Mouse (Mus musculus) limb, embryonic 14.5 days (tissue): ENCODE measurements around the gene Sh2d3c. TPM values are rescaled to one million over a fixed set of nuclear protein-coding genes. Genes with fewer than 3 reads are reported as not detected.

Source experiments
- ATAC-seq: fragments of 200-750 bp; cut with Nextera tagmentation; 2 replicates; pipeline ENCODE4 v1.8.0; 2017; ENCODE audit warnings: low read depth, moderate number of reproducible peaks, moderate TSS enrichment; ENCODE audit not compliant: low FRiP score
- DNase-seq: peaks from one replicate; pipeline ENCODE4 v3.0.0-alpha.2; 2015; ENCODE audit warnings: low spot score
- H3K27ac ChIP-seq: fragments of 300-500 bp; sonication (generic); replicated peaks from 2 replicates; pipeline ENCODE4 v1.5.1; 2014; ENCODE audit warnings: low read depth, mild to moderate bottlenecking, low read length, moderate library complexity, mixed read lengths
- H3K27me3 ChIP-seq: fragments of 300-500 bp; sonication (generic); 2 replicates; pipeline ENCODE4 v1.6.1; 2014; ENCODE audit warnings: low read length, mixed read lengths; ENCODE audit not compliant: control insufficient read depth, insufficient read depth
- H3K36me3 ChIP-seq: fragments of 300-500 bp; sonication (generic); 2 replicates; pipeline ENCODE4 v1.6.1; 2014; ENCODE audit warnings: mild to moderate bottlenecking, low read length, moderate library complexity, mixed read lengths; ENCODE audit not compliant: control insufficient read depth, insufficient read depth
- H3K4me1 ChIP-seq: fragments of 300-500 bp; sonication (generic); 2 replicates; pipeline ENCODE4 v1.6.1; 2014; ENCODE audit warnings: antibody characterized with exemption, low read length, mixed read lengths; ENCODE audit not compliant: control insufficient read depth, insufficient read depth
- H3K4me2 ChIP-seq: fragments of 300-500 bp; sonication (generic); replicated peaks from 2 replicates; pipeline ENCODE4 v1.6.1; 2014; ENCODE audit warnings: low read depth, mild to moderate bottlenecking, low read length, moderate library complexity; ENCODE audit not compliant: severe bottlenecking
- H3K4me3 ChIP-seq: fragments of 300-500 bp; sonication (generic); replicated peaks from 2 replicates; pipeline ENCODE4 v1.5.1; 2014; ENCODE audit warnings: low read length
- H3K9ac ChIP-seq: fragments of 300-500 bp; sonication (generic); 2 replicates; pipeline ENCODE4 v1.6.1; 2014; ENCODE audit warnings: mild to moderate bottlenecking, low read depth, low read length, moderate library complexity; ENCODE audit not compliant: severe bottlenecking
- H3K9me3 ChIP-seq: fragments of 300-500 bp; sonication (generic); 2 replicates; pipeline ENCODE4 v1.6.1; 2016; ENCODE audit warnings: low read length; ENCODE audit not compliant: control insufficient read depth
- POLR2A ChIP-seq: fragments of 200-500 bp; IDR thresholded peaks from 2 replicates; pipeline ENCODE4 v1.8.0; 2012; ENCODE audit warnings: inconsistent platforms, mild to moderate bottlenecking, moderate library complexity, borderline replicate concordance; ENCODE audit not compliant: insufficient read depth, insufficient read length; ENCODE audit errors: extremely low read depth
- WGBS: fragments of 180-500 bp; shearing (Covaris S2); extraction: QIAGEN DNeasy Blood & Tissue Kit; methylation state at CpG from one replicate; pipeline ENCODE4 v1.1.7; 2014; 5-methylcytosine and 5-hydroxymethylcytosine counted together
- polyA plus RNA-seq, 2 experiments: library from polyadenylated mRNA; depleted of rRNA in 1 of 2; stranded (reverse) in 1 of 2; unstranded in 1 of 2; fragments of >200 nt; fragmentation: Nextera tagmentation in 1 of 2; extraction: Ambion mirVana in 1 of 2; gene quantifications; 2 replicates each; pipeline versions ENCODE4 v1.2.1 to v1.2.3; 2012 to 2014

Gene Sh2d3c
- polyA plus RNA-seq, 2 experiments, result 18.5 to 36.8 TPM

- ATAC-seq (no peak), DNase-seq (no peak)
- 93% methylated on average over 3 of the region's 3 CpGs for WGBS
- Histone ChIP-seq H3K36me3 (no peaks in the 10 kb centered on the region), H3K27me3 (no peaks in the 10 kb centered on the region), H3K4me3 (no peak overlapping the region), H3K4me2 (no peak overlapping the region), H3K9me3 (no peaks in the 10 kb centered on the region), H3K27ac (no peak overlapping the region), H3K9ac (no peak overlapping the region), H3K4me1 (peaks cover 9% of the 10 kb centered on the region)
- TF ChIP-seq POLR2A, result no peak
Observed at GRCm38 (mm10) chr2:32720053-32720452, 802 bp upstream of the Sh2d3c start.

GRCm38 (mm10) chr2:32722046-32722445 lies 1.2 kb downstream of the Sh2d3c start:
- Histone ChIP-seq H3K9me3 (no peaks in the 10 kb centered on the region), H3K27me3 (no peaks in the 10 kb centered on the region), H3K4me1 (peaks cover 9% of the 10 kb centered on the region), H3K9ac (no peak overlapping the region), H3K27ac (no peak overlapping the region), H3K4me2 (peak overlapping the region; percentile 28; the same call in 1 of the 2 replicates), H3K4me3 (no peak overlapping the region), H3K36me3 (no peaks in the 10 kb centered on the region)
- no peak for TF ChIP-seq POLR2A
- DNase-seq, result no peak
- 50% methylated on average over 6 of the region's 6 CpGs for WGBS
- ATAC-seq, result no peak

- H3K36me3 ChIP-seq, result no peaks in the 10 kb centered on the region
- H3K4me1 ChIP-seq, result peaks cover 12% of the 10 kb centered on the region
- H3K27me3 ChIP-seq, result no peaks in the 10 kb centered on the region
- no peak overlapping the region for H3K9ac ChIP-seq
- no peaks in the 10 kb centered on the region for H3K9me3 ChIP-seq
- no peak overlapping the region for H3K4me2 ChIP-seq
- no peak overlapping the region for H3K4me3 ChIP-seq
- 74% methylated on average over 3 of the region's 3 CpGs for WGBS
- no peak overlapping the region for H3K27ac ChIP-seq
- ATAC-seq (no peak), DNase-seq (no peak)
- no peak for TF ChIP-seq POLR2A
Observed at GRCm38 (mm10) chr2:32722581-32722980, 1.7 kb downstream of the Sh2d3c start.

DNA sequence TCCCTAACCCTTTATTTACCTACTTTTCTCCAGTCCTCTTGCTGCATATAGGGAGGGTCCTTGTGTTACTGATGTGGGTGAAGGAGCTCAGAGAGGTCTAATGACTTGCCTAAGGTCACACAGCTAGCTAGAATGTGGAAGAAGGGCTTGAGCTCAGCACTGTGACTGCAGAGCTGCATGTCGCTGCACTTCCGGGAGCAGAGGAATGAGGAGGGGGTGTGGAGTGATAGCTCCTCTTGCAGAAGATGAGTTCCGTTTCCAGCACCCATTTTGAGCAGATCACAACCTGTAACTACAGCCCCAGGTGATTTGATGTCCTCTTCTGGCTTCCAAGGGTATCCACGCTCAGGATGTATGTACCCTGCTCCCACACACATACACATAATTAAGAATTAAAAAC lies 3.3 kb downstream of the Sh2d3c start:
- Histone ChIP-seq H3K27ac (no peak overlapping the region), H3K36me3 (no peaks in the 10 kb centered on the region), H3K4me2 (no peak overlapping the region), H3K27me3 (no peaks in the 10 kb centered on the region), H3K9ac (no peak overlapping the region), H3K4me1 (peaks cover 21% of the 10 kb centered on the region), H3K9me3 (no peaks in the 10 kb centered on the region), H3K4me3 (no peak overlapping the region)
- WGBS, result 70% methylated on average over 4 of the region's 4 CpGs
- TF ChIP-seq POLR2A, result no peak
- DNase-seq, result no peak
- ATAC-seq, result no peak

DNA sequence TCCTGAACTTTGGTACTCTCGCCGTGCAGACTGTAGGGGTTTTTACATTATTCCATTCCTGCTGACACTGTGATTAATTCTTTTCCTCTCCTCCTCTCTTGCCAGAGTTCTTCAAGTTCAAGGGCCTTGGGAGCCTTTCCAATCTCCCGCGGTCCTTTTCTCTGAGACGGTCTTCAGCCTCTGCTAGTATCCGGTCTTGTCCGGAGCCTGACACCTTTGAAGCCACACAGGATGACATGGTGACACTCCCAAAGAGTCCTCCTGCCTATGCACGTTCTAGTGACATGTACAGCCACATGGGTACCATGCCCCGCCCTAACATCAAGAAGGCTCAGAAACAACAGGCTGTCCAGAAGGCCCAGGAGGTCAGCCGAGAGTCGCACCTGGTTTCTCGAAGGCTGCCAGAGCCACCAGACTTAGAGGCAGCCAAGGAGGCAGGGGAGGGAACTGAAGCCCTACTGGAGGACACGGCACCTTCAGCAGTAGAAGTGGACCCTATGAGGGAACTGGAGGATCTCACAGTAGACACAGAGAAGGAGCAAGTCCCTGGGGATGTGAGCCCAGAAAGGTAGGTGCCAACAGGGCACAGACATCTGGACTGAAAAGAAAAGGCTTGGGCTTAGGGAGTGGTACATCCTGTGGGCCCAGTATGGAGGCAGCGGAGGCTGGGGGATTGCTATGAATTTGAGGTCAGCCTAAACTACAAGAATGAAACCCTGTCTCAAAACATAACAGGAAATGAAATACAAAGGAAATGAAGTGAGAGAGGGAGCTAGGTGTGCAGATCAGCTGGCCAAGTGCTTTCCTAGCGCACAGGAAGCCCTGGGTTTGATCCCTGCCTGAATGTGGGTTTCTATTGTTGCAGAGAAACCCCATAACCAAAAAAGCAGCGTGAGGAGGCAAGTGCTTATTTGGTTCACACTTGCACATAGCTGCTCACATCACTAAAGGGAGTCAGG lies 4.3 kb downstream of the Sh2d3c start:
- Histone ChIP-seq H3K27ac (no peak overlapping the region), H3K27me3 (no peaks in the 10 kb centered on the region), H3K9ac (no peak overlapping the region), H3K4me1 (peaks cover 24% of the 10 kb centered on the region), H3K4me3 (no peak overlapping the region), H3K36me3 (no peaks in the 10 kb centered on the region), H3K9me3 (no peaks in the 10 kb centered on the region), H3K4me2 (no peak overlapping the region)
- DNase-seq, result no peak
- no peak for TF ChIP-seq POLR2A
- no peak for ATAC-seq
- 79% methylated on average over 16 of the region's 16 CpGs for WGBS
